Mouse (Mus musculus): ENCODE data around the gene Clec16a.

DNA sequence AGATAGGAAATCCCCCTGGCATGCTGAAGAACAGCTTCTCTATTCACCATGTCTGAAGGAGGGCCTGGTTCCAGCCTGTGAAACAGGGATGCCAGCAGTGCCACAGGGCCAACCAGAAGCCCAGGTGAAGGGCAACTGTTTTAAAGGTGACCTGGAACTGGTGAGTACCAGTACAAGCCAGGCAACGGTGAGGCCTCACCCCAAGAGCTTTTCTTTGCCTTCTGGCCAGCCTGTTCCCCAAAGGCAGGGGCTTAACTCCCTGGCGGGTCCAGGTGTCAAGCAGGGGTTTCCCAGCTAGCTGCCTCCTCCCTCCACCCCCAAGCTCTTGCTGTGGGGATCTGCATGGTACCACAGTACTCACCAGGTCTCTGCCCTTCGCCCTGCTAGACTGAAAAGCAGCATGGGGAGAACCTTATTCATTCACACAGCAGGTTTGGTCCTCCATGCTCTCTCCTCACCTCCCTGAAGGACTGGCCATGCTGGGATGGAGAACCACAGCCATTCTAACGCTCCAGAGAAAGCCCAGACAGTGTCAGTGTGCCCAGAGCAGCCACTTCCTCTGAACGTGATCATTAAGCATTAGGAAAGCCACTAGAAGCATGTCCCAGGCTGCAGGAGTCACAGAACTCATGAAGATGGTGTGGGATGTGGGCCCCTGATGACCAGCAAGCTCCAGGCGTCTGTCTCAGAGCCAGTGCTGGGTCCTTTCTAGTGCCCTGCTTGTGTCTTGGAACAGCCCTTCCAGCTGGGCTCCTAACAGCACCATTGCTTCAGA lies 237.4 kb downstream of the Clec16a start:
- no peak for TF ChIP-seq CTCF (conservative IDR thresholded peaks at IDR 0.05; ENCODE audit: insufficient read depth, insufficient read length, low read depth, low read length)
- TF ChIP-seq POLR2A (IDR thresholded peaks at IDR 0.05; ENCODE audit: low read depth, low read length) = no peak

Data from kidney, adult 2 months (tissue).